Mouse (Mus musculus): ENCODE measurements around the gene Tmprss6.

Tmprss6 gene

GRCm38 (mm10) chr15:78447746-78448535 lies 20.5 kb downstream of the Tmprss6 start:
- peak; percentile 89 for DNase-seq (ENCODE audit: low spot score in 2 of 2)

- DNase-seq (ENCODE audit: low spot score in 2 of 2), result no peak
These were observed 21.3 kb downstream of the Tmprss6 start for GRCm38 (mm10) chr15:78447121-78447520.

- DNase-seq (ENCODE audit: low spot score in 2 of 2), result no peak
These were observed 24.6 kb downstream of the Tmprss6 start for GRCm38 (mm10) chr15:78443857-78444256.

- DNase-seq (ENCODE audit: low spot score in 2 of 2), result no peak
These were observed 26.2 kb downstream of the Tmprss6 start for GRCm38 (mm10) chr15:78442231-78442630.

- no peak for DNase-seq (ENCODE audit: low spot score in 2 of 2)
These were observed 29.5 kb downstream of the Tmprss6 start for GRCm38 (mm10) chr15:78438973-78439372.

GRCm38 (mm10) chr15:78438505-78438904 lies 29.9 kb downstream of the Tmprss6 start:
- no peak for DNase-seq (ENCODE audit: low spot score in 2 of 2)

- no peak for DNase-seq (ENCODE audit: low spot score in 2 of 2)
These were observed 30.4 kb downstream of the Tmprss6 start for GRCm38 (mm10) chr15:78438018-78438394.

GRCm38 (mm10) chr15:78437237-78438017 lies 31.0 kb downstream of the Tmprss6 start:
- DNase-seq (ENCODE audit: low spot score in 2 of 2), result no peak

- no peak for DNase-seq (ENCODE audit: low spot score in 2 of 2)
These were observed 31.8 kb downstream of the Tmprss6 start for GRCm38 (mm10) chr15:78436380-78437192.

- no peak for DNase-seq (ENCODE audit: low spot score in 2 of 2)
These were observed 32.8 kb downstream of the Tmprss6 start for GRCm38 (mm10) chr15:78435681-78436080.

GRCm38 (mm10) chr15:78434896-78435520 lies 33.4 kb downstream of the Tmprss6 start:
- DNase-seq (ENCODE audit: low spot score in 2 of 2), result no peak

GRCm38 (mm10) chr15:78431541-78432121 lies 36.8 kb downstream of the Tmprss6 start:
- DNase-seq (ENCODE audit: low spot score in 2 of 2), result no peak

- DNase-seq (ENCODE audit: low spot score in 2 of 2), result no peak
These were observed 37.6 kb downstream of the Tmprss6 start for GRCm38 (mm10) chr15:78430874-78431273.

GRCm38 (mm10) chr15:78429871-78430622 lies 38.4 kb downstream of the Tmprss6 start:
- DNase-seq (ENCODE audit: low spot score in 2 of 2), result no peak

GRCm38 (mm10) chr15:78429139-78429459 lies 39.3 kb downstream of the Tmprss6 start:
- no peak for DNase-seq (ENCODE audit: low spot score in 2 of 2)

- no peak for DNase-seq (ENCODE audit: low spot score in 2 of 2)
These were observed 39.9 kb downstream of the Tmprss6 start, which contains the start of gene Kctd17 for GRCm38 (mm10) chr15:78428391-78429138. Kctd17 (plus strand) TSS chr15:78428564.

- no peak for DNase-seq (ENCODE audit: low spot score in 2 of 2)
These were observed 43.2 kb downstream of the Tmprss6 start for GRCm38 (mm10) chr15:78425230-78425629.

GRCm38 (mm10) chr15:78424507-78424906 lies 43.9 kb downstream of the Tmprss6 start:
- no peak for DNase-seq (ENCODE audit: low spot score in 2 of 2)

- DNase-seq (ENCODE audit: low spot score in 2 of 2), result peak; percentile 79 to 87
These were observed 46.1 kb downstream of the Tmprss6 start for GRCm38 (mm10) chr15:78422046-78422956.

Measured in natural killer cell, adult 2 months (primary cell).